ENCODE assay signal across 9 mouse cellular contexts in genomic region chr4:149710510-149710909, GRCm38 (mm10). TPM values are rescaled to one million over a fixed set of nuclear protein-coding genes. Genes with fewer than 3 reads are reported as not detected.
DNase-seq lines count a peak whose midpoint lies in the region; ATAC-seq and TF ChIP-seq lines count a peak whose summit lies in the region.
"Had no signal": no experiment of that assay in that cellular context is flagged by ENCODE, and none has a peak within 500 bp of the region (broad histone marks: within the 10 kb centered on the region; RNA-seq: fewer than 3 reads in every experiment).

No protein-coding gene starts in this region.

- intact Hi-C loops in left cerebral cortex, postnatal 4 days (cut with DNase I) = no loop called here

- H3K36me3 ChIP-seq in embryonic facial prominence, embryonic 14.5 days (ENCODE audit: control insufficient read depth, insufficient read depth, low read length) = peaks cover 8% of the 10 kb centered on the region; the same call in 1 of the 2 replicates
- peaks cover 10% of the 10 kb centered on the region for H3K36me3 ChIP-seq in stomach, embryonic 15.5 days

- in situ Hi-C loops in Patski (cut with MboI; ENCODE audit: low pct_unique_long_range_greater_than_20kb) = loop anchor here (5.0 kb wide), 1 partner anchor 58 kb away; no protein-coding TSS in a partner anchor

- no peaks in the 10 kb centered on the region for H3K4me1 ChIP-seq in embryonic facial prominence, embryonic 14.5 days (ENCODE audit: control insufficient read depth, insufficient read depth, low read length)
- H3K4me1 ChIP-seq in stomach, embryonic 15.5 days = no peaks in the 10 kb centered on the region

- H3K27me3 ChIP-seq in Patski = no peaks in the 10 kb centered on the region
- no peaks in the 10 kb centered on the region for H3K27me3 ChIP-seq in embryonic facial prominence, embryonic 14.5 days (replicated peaks; ENCODE audit: control insufficient read depth, insufficient read depth, low read length)
- no peaks in the 10 kb centered on the region for H3K27me3 ChIP-seq in stomach, embryonic 15.5 days (replicated peaks)
- H3K27me3 ChIP-seq: embryonic facial prominence, embryonic 13.5 days had no signal

- no peak overlapping the region for H3K9ac ChIP-seq in embryonic facial prominence, embryonic 14.5 days (ENCODE audit: low read depth, low read length)
- no peak overlapping the region for H3K9ac ChIP-seq in stomach, embryonic 15.5 days
- H3K9ac ChIP-seq: embryonic facial prominence, embryonic 13.5 days had no signal

- ATAC-seq in Patski = peak; percentile 85
- peak; percentile 89 for ATAC-seq in embryonic facial prominence, embryonic 14.5 days (ENCODE audit: low read depth)
- peak; percentile 97 for ATAC-seq in megakaryocyte-erythroid progenitor cell, adult 5-6 weeks (replicated peaks; ENCODE audit: low FRiP score, low TSS enrichment, poor library complexity, severe bottlenecking)
- ATAC-seq in stomach, embryonic 15.5 days (ENCODE audit: insufficient read depth, low FRiP score, low read depth) = peak; percentile 75; the same call in 1 of the 2 replicates

- CTCF ChIA-PET in Patski (lab: Charles Lee) = interaction anchor here (0.7 to 1.1 kb wide), 5 partner anchors 19 to 162 kb away, joined by 3 to 5 read pairs (median 3); no protein-coding TSS in a partner anchor

- 24% methylated on average over 5 of the region's 5 CpGs for WGBS in embryonic facial prominence, embryonic 14.5 days
- 24% methylated on average over 5 of the region's 5 CpGs for WGBS in stomach, embryonic 15.5 days

- POLR2A ChIA-PET in Patski (lab: Charles Lee) = no interaction called here

- no peaks in the 10 kb centered on the region for H3K9me3 ChIP-seq in embryonic facial prominence, embryonic 14.5 days (ENCODE audit: control insufficient read depth, low read length)
- no peaks in the 10 kb centered on the region for H3K9me3 ChIP-seq in stomach, embryonic 15.5 days
- H3K9me3 ChIP-seq: embryonic facial prominence, embryonic 13.5 days had no signal

- no peak for TF ChIP-seq CTCF in Patski (IDR thresholded peaks at IDR 0.05)

- H3K4me3 ChIP-seq in embryonic facial prominence, embryonic 14.5 days (ENCODE audit: low read depth, low read length) = no peak overlapping the region
- H3K4me3 ChIP-seq in stomach, embryonic 15.5 days (replicated peaks) = no peak overlapping the region
- H3K4me3 ChIP-seq: embryonic facial prominence, embryonic 13.5 days had no signal

- DNase-seq in left cerebral cortex, adult 11 months (ENCODE audit: low spot score) = peak; percentile 61
- no peak for DNase-seq in left cerebral cortex, postnatal 4 days
- no peak for DNase-seq in Patski (ENCODE audit: low read depth, low spot score)
- peak; percentile 84 for DNase-seq in embryonic facial prominence, embryonic 14.5 days (ENCODE audit: low spot score)
- peak; percentile 61 for DNase-seq in heart, postnatal 4 days
- DNase-seq in layer of hippocampus, postnatal 10 days (ENCODE audit: low spot score in 2 of 2) = peak; percentile 46 to 48

- H3K27ac ChIP-seq in embryonic facial prominence, embryonic 14.5 days (replicated peaks; ENCODE audit: low read depth, low read length) = no peak overlapping the region
- no peak overlapping the region for H3K27ac ChIP-seq in stomach, embryonic 15.5 days
- H3K27ac ChIP-seq: embryonic facial prominence, embryonic 13.5 days had no signal

- H3K4me2 ChIP-seq in embryonic facial prominence, embryonic 14.5 days (ENCODE audit: low read depth, low read length) = no peak overlapping the region
- no peak overlapping the region for H3K4me2 ChIP-seq in stomach, embryonic 15.5 days
- H3K4me2 ChIP-seq: embryonic facial prominence, embryonic 13.5 days had no signal

RNA-seq across cellular contexts. Expression of gene Pik3cd, which starts 8.1 kb away (rescaled TPM):
- total RNA-seq in left cerebral cortex, postnatal 4 days (2021) = 10 to 100 TPM; 46.2 to 53.7 TPM
- 0.51 TPM for polyA plus RNA-seq in Patski (2021)
- 6.0 TPM in 2 replicates for polyA plus RNA-seq in embryonic facial prominence, embryonic 14.5 days (2014; fragmentation: Nextera tagmentation; extraction: Ambion mirVana)
- total RNA-seq in heart, postnatal 4 days (2021) = 1 to 10 TPM; 3.1 to 4.5 TPM
- total RNA-seq in layer of hippocampus, postnatal 10 days (2021) = 10 to 100 TPM; 28.6 to 30.4 TPM
- total RNA-seq in megakaryocyte-erythroid progenitor cell, adult 5-6 weeks (2014; fragmentation: Nextera tagmentation) = 29.6 and 39.7 TPM in 2 replicates
- 14.1 and 17.9 TPM in 2 replicates for total RNA-seq in megakaryocyte-erythroid progenitor cell, adult 5-6 weeks (2017)
- 5.0 and 5.1 TPM in 2 replicates for polyA plus RNA-seq in stomach, embryonic 15.5 days (2015; fragmentation: Nextera tagmentation; extraction: Ambion mirVana)

RNA-seq across cellular contexts. Expression of gene Tmem201, which starts 27.3 kb away (rescaled TPM):
- total RNA-seq in left cerebral cortex, postnatal 4 days (2021) = 10 to 100 TPM; 57.8 to 60.1 TPM
- 27.9 TPM for polyA plus RNA-seq in Patski (2021)
- polyA plus RNA-seq in embryonic facial prominence, embryonic 14.5 days (2014; fragmentation: Nextera tagmentation; extraction: Ambion mirVana) = 20.7 and 23.3 TPM in 2 replicates
- total RNA-seq in heart, postnatal 4 days (2021) = 10 to 100 TPM; 87.5 to 96.8 TPM
- total RNA-seq in layer of hippocampus, postnatal 10 days (2021) = 10 to 100 TPM; 66.7 to 66.8 TPM
- total RNA-seq in megakaryocyte-erythroid progenitor cell, adult 5-6 weeks (2014; fragmentation: Nextera tagmentation) = 22.9 and 24.1 TPM in 2 replicates
- total RNA-seq in megakaryocyte-erythroid progenitor cell, adult 5-6 weeks (2017) = 6.4 and 8.1 TPM in 2 replicates
- 24.0 and 26.8 TPM in 2 replicates for polyA plus RNA-seq in stomach, embryonic 15.5 days (2015; fragmentation: Nextera tagmentation; extraction: Ambion mirVana)

Comparison
In these comparisons a context has a peak if more than half of its experiments do, and no peak if none do; other contexts are left out.
1. DNase-seq: peak in left cerebral cortex, adult 11 months (single experiment), embryonic facial prominence, embryonic 14.5 days (single experiment), heart, postnatal 4 days (single experiment) and layer of hippocampus, postnatal 10 days (2 of 2); none in left cerebral cortex, postnatal 4 days (single experiment) and Patski (single experiment).
2. Peak in every context shown above with its lines, with median percentiles within 50 percentile points of each other: ATAC-seq.